Mouse (Mus musculus): ENCODE results near the gene Polrmt. TPM values are rescaled to one million over a fixed set of nuclear protein-coding genes. Genes with fewer than 3 reads are reported as not detected.
"Not testable (repeated sequence)": the region's sequence is repeated elsewhere in the genome, so short reads cannot be mapped to it uniquely, and the experiment has no call there.

Gene Polrmt
- polyA plus RNA-seq, 1 experiment from 2014 or later, result 36.5 TPM

GRCm38 (mm10) chr10:79706406-79707094 is 39.8 kb downstream of the Polrmt start:
- H3K27me3 ChIP-seq (replicated peaks; ENCODE audit: control insufficient read depth, insufficient read depth, low read length), result no peaks in the 10 kb centered on the region
- peaks cover 43% of the 10 kb centered on the region for H3K36me3 ChIP-seq (ENCODE audit: control insufficient read depth, insufficient read depth, low read length)
- H3K4me1 ChIP-seq (replicated peaks; ENCODE audit: control insufficient read depth, insufficient read depth, low read length), result peaks cover 44% of the 10 kb centered on the region
- peak overlapping the region; percentile 98 for H3K9ac ChIP-seq (ENCODE audit: low read depth, low read length)
- 65% methylated on average over 5 of the region's 5 CpGs for WGBS
- no peaks in the 10 kb centered on the region for H3K9me3 ChIP-seq (ENCODE audit: control insufficient read depth, low read length)
- ATAC-seq (replicated peaks; ENCODE audit: low FRiP score), result no peak
- peak overlapping the region; percentile 92 for H3K27ac ChIP-seq (ENCODE audit: low read depth, low read length)
- H3K4me2 ChIP-seq, result peak overlapping the region; percentile 82
- DNase-seq (ENCODE audit: low spot score), result no peak
- H3K4me3 ChIP-seq (ENCODE audit: low read depth, low read length), result peak overlapping the region; percentile 95

- peak overlapping the region; percentile 98 for H3K9ac ChIP-seq (ENCODE audit: low read depth, low read length)
- H3K4me2 ChIP-seq, result peak overlapping the region; percentile 82
- WGBS, result 52% methylated on average over 5 of the region's 5 CpGs
- peaks cover 37% of the 10 kb centered on the region for H3K36me3 ChIP-seq (ENCODE audit: control insufficient read depth, insufficient read depth, low read length)
- H3K9me3 ChIP-seq (ENCODE audit: control insufficient read depth, low read length), result no peaks in the 10 kb centered on the region
- ATAC-seq (replicated peaks; ENCODE audit: low FRiP score) (peak; percentile 78), DNase-seq (ENCODE audit: low spot score) (peak; percentile 63)
- peaks cover 48% of the 10 kb centered on the region for H3K4me1 ChIP-seq (replicated peaks; ENCODE audit: control insufficient read depth, insufficient read depth, low read length)
- no peaks in the 10 kb centered on the region for H3K27me3 ChIP-seq (replicated peaks; ENCODE audit: control insufficient read depth, insufficient read depth, low read length)
- H3K27ac ChIP-seq (ENCODE audit: low read depth, low read length), result peak overlapping the region; percentile 92
- H3K4me3 ChIP-seq (ENCODE audit: low read depth, low read length), result peak overlapping the region; percentile 95
These were observed 40.4 kb downstream of the Polrmt start for GRCm38 (mm10) chr10:79705951-79706350.

- peak overlapping the region; percentile 95 for H3K4me3 ChIP-seq (ENCODE audit: low read depth, low read length)
- peak overlapping the region; percentile 82 for H3K4me2 ChIP-seq
- no peaks in the 10 kb centered on the region for H3K27me3 ChIP-seq (replicated peaks; ENCODE audit: control insufficient read depth, insufficient read depth, low read length)
- no peaks in the 10 kb centered on the region for H3K9me3 ChIP-seq (ENCODE audit: control insufficient read depth, low read length)
- peak overlapping the region; percentile 98 for H3K9ac ChIP-seq (ENCODE audit: low read depth, low read length)
- WGBS, result 1% methylated on average over 10 of the region's 10 CpGs
- no peak for DNase-seq (ENCODE audit: low spot score)
- H3K36me3 ChIP-seq (ENCODE audit: control insufficient read depth, insufficient read depth, low read length), result peaks cover 27% of the 10 kb centered on the region
- H3K4me1 ChIP-seq (replicated peaks; ENCODE audit: control insufficient read depth, insufficient read depth, low read length), result peaks cover 52% of the 10 kb centered on the region
- ATAC-seq (replicated peaks; ENCODE audit: low FRiP score), result no peak
- H3K27ac ChIP-seq (ENCODE audit: low read depth, low read length), result peak overlapping the region; percentile 92
These were observed 41.4 kb downstream of the Polrmt start for GRCm38 (mm10) chr10:79704970-79705360.

- WGBS, result under 1% methylated on average over 65 of the region's 65 CpGs
- no peaks in the 10 kb centered on the region for H3K27me3 ChIP-seq (replicated peaks; ENCODE audit: control insufficient read depth, insufficient read depth, low read length)
- H3K36me3 ChIP-seq (ENCODE audit: control insufficient read depth, insufficient read depth, low read length), result peaks cover 20% of the 10 kb centered on the region; the same call in 1 of the 2 replicates
- peak within 1 kb of the TSS; percentile 82 for H3K4me2 ChIP-seq
- H3K4me3 ChIP-seq (ENCODE audit: low read depth, low read length), result peak within 1 kb of the TSS; percentile 95
- peak within 1 kb of the TSS; percentile 98 for H3K9ac ChIP-seq (ENCODE audit: low read depth, low read length)
- ATAC-seq (replicated peaks; ENCODE audit: low FRiP score), result peak; percentile 90
- no peaks in the 10 kb centered on the region for H3K9me3 ChIP-seq (ENCODE audit: control insufficient read depth, low read length)
- H3K4me1 ChIP-seq (replicated peaks; ENCODE audit: control insufficient read depth, insufficient read depth, low read length), result peaks cover 47% of the 10 kb centered on the region
- peak; percentile 99 for DNase-seq (ENCODE audit: low spot score)
- H3K27ac ChIP-seq (ENCODE audit: low read depth, low read length), result peak within 1 kb of the TSS; percentile 92
These were observed 42.1 kb downstream of the Polrmt start, which contains the start of gene Bsg for GRCm38 (mm10) chr10:79704065-79704969. Gene Bsg, plus strand, starts transcription at chr10:79704491.

- no peak for ATAC-seq (replicated peaks; ENCODE audit: low FRiP score)
- Histone ChIP-seq H3K27me3 (replicated peaks; ENCODE audit: control insufficient read depth, insufficient read depth, low read length) (no peaks in the 10 kb centered on the region), H3K4me1 (replicated peaks; ENCODE audit: control insufficient read depth, insufficient read depth, low read length) (peaks cover 40% of the 10 kb centered on the region), H3K27ac (ENCODE audit: low read depth, low read length) (peak overlapping the region; percentile 61; the same call in 1 of the 2 replicates), H3K4me3 (ENCODE audit: low read depth, low read length) (peak overlapping the region; percentile 95), H3K4me2 (peak overlapping the region; percentile 82), H3K36me3 (ENCODE audit: control insufficient read depth, insufficient read depth, low read length) (peaks cover 14% of the 10 kb centered on the region; the same call in 1 of the 2 replicates), H3K9ac (ENCODE audit: low read depth, low read length) (peak overlapping the region; percentile 60), H3K9me3 (ENCODE audit: control insufficient read depth, low read length) (no peaks in the 10 kb centered on the region)
- 72% methylated on average over 10 of the region's 10 CpGs for whole genome bisulfite sequencing
- DNase-seq (ENCODE audit: low spot score), result no peak
These were observed 42.8 kb downstream of the Polrmt start for GRCm38 (mm10) chr10:79703541-79703940.

GRCm38 (mm10) chr10:79702970-79703369 is 43.4 kb downstream of the Polrmt start:
- 73% methylated on average over 3 of the region's 4 CpGs for WGBS
- H3K4me1 ChIP-seq (replicated peaks; ENCODE audit: control insufficient read depth, insufficient read depth, low read length), result peaks cover 38% of the 10 kb centered on the region
- not testable (repeated sequence) for DNase-seq (ENCODE audit: low spot score); H3K4me3 ChIP-seq (ENCODE audit: low read depth, low read length); H3K27me3 ChIP-seq (replicated peaks; ENCODE audit: control insufficient read depth, insufficient read depth, low read length); H3K9me3 ChIP-seq (ENCODE audit: control insufficient read depth, low read length); ATAC-seq (replicated peaks; ENCODE audit: low FRiP score); H3K9ac ChIP-seq (ENCODE audit: low read depth, low read length); H3K4me2 ChIP-seq; H3K27ac ChIP-seq (ENCODE audit: low read depth, low read length)
- peaks cover 14% of the 10 kb centered on the region; the same call in 1 of the 2 replicates for H3K36me3 ChIP-seq (ENCODE audit: control insufficient read depth, insufficient read depth, low read length)

- Histone ChIP-seq H3K4me1 (replicated peaks; ENCODE audit: control insufficient read depth, insufficient read depth, low read length) (peaks cover 25% of the 10 kb centered on the region), H3K9me3 (ENCODE audit: control insufficient read depth, low read length) (no peaks in the 10 kb centered on the region), H3K4me2 (no peak overlapping the region), H3K4me3 (ENCODE audit: low read depth, low read length) (no peak overlapping the region), H3K27me3 (replicated peaks; ENCODE audit: control insufficient read depth, insufficient read depth, low read length) (no peaks in the 10 kb centered on the region), H3K36me3 (ENCODE audit: control insufficient read depth, insufficient read depth, low read length) (peaks cover 3% of the 10 kb centered on the region; the same call in 1 of the 2 replicates), H3K9ac (ENCODE audit: low read depth, low read length) (no peak overlapping the region), H3K27ac (ENCODE audit: low read depth, low read length) (peak overlapping the region; percentile 23)
- DNase-seq (ENCODE audit: low spot score) (no peak), ATAC-seq (replicated peaks; ENCODE audit: low FRiP score) (no peak)
- WGBS, result 62% methylated on average over 10 of the region's 10 CpGs
These were observed 44.8 kb downstream of the Polrmt start for GRCm38 (mm10) chr10:79701443-79702129.

GRCm38 (mm10) chr10:79700676-79701075 is 45.7 kb downstream of the Polrmt start:
- Histone ChIP-seq H3K36me3 (ENCODE audit: control insufficient read depth, insufficient read depth, low read length) (no peaks in the 10 kb centered on the region), H3K27me3 (replicated peaks; ENCODE audit: control insufficient read depth, insufficient read depth, low read length) (no peaks in the 10 kb centered on the region), H3K4me2 (no peak overlapping the region), H3K27ac (ENCODE audit: low read depth, low read length) (peak overlapping the region; percentile 23), H3K9me3 (ENCODE audit: control insufficient read depth, low read length) (no peaks in the 10 kb centered on the region), H3K4me3 (ENCODE audit: low read depth, low read length) (no peak overlapping the region), H3K9ac (ENCODE audit: low read depth, low read length) (no peak overlapping the region), H3K4me1 (replicated peaks; ENCODE audit: control insufficient read depth, insufficient read depth, low read length) (peaks cover 21% of the 10 kb centered on the region)
- WGBS, result 37% methylated on average over 7 of the region's 7 CpGs
- no peak for DNase-seq (ENCODE audit: low spot score)
- ATAC-seq (replicated peaks; ENCODE audit: low FRiP score), result no peak

Measured in liver, embryonic 11.5 days (tissue).